Mouse (Mus musculus) c-Kit-negative CD71-positive TER-119-positive erythroid progenitor cells, embryonic 14.5 days (primary cell): Measurements from ENCODE around the gene Ccr1l1.

Experiments
- DNase-seq: peaks from one replicate; pipeline ENCODE4 v3.0.0-alpha.2; 2013; ENCODE audit warnings: low read depth, low spot score

The Ccr1l1 gene

DNA sequence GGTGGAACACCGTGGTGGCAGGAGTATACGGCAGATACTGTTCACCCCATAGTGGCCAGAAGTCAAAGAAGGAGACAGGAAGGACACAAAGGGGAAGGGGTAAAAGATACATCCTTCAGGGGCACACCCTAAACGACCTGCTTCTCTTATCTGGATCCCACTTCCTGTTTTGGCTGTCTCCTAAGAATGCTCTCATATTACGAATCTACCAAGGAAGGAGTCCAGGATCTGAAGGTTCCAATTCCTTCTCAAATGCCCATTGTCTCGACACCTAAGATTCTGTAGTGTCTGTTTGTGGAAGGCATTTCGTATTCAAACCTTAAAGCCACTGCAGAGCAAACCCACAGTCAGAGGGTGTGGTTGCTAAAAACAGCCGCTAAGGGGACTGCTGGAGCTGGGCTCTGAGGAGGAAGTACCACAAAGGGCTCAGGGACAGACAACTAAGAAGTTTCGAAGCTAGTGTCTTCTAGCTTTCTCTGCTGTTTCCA, 49.4 kb downstream of the Ccr1l1 start:
- DNase-seq: no peak

DNA sequence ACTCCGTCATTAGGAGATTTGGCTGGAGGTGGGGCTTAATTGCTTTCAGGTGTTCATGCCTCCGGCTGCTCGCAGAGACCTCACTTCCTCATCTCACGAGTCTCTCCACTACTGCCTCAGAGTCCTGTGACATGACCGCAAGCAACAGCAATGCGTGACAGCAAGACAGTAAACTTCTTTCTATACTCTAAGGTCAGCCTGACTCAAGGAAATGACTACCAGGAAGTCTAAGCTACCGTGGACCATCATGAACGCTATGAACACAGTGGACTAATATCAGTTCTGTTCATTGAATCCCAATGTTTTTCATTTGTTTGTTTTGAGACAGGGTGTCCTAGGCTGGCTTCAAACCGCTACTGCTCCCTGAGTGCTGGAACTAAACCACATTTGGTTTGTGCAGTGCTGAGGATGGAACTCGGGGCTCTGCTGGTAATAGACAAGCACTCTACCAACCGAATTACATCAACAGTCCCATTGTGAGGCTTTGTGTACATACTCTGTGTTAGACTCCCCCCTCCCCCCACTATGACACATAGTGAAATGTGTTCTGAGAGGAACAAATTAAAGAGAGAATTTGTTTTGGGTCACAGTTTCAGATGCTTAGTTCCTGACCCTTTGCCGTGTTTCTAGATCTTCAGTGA, 50.0 kb downstream of the Ccr1l1 start:
- DNase-seq: no peak

DNA sequence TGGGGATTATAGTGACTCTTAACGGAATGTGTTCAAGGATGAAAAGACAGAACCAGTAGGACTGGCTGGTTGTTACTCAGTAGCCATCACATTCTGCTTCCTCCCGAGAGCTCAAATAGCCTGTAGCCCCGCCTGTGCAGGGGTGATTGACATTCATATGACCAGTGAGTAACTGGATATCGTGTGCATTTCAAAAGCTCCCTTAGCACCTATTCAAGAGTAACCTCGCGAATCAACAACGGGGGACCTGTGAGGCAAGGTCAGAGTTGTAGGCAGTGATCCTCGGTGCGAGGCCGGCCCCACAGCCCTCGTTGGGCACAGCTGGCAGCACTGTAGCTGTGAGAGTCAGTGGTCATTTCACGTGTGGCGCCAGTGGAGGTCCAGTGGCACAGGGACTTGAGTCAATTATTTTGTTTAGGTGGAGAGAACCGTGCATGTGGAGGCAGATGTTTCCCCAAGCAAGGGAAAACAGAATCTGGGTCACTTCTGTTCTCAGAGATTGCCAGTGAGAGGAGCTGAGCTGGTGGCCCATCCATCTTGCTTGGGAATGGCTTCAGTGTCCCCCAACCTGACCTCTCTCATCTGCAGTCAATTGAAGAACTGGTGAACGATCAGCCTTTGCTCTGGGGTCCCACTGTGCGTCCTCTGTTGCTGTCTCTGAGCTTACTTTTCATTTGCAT, 50.8 kb downstream of the Ccr1l1 start:
- DNase-seq: no peak
